Mouse (Mus musculus) ovary, adult 18-20 months (tissue): ENCODE data around the gene Ints2.
"Not testable (repeated sequence)": the region's sequence is repeated elsewhere in the genome, so short reads cannot be mapped to it uniquely, and the experiment has no call there.

Experiments
- DNase-seq: peaks from one replicate; pipeline ENCODE4 v3.0.0; 2022; ENCODE audit warnings: low spot score, mixed read lengths

The Ints2 gene

DNA sequence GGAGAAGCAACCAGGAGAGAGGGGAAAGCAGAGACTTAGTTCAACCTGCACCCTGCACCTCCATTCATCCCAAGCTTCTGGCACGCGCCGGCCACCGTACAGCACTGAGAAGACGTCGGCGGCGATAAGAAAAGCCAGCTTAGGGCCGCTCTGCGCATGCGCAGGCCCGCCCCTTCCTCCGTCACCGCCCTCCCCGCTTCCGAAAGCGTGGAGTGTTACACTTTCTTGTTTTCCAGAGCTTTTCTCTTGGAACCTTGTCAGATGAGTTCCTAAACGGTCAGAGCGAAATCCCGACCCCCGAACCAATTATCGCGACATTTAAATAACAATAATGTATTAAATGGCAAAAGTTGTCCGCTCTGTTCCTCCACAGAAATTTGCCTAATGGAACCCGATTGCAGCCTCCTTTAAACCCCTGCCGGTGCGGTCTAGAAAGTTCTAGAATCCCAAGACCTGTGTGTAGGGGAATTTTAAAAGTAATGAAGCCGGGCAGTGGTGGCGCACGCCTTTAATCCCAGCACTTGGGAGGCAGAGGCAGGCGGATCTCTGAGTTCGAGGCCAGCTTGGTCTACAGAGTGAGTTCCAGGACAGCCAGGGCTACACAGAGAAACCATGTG is at the start of gene Ints2:
TSS of gene Ints2 (minus strand) at position 116 of the 617 bp plus-strand sequence.
- peak; percentile 89 for DNase-seq

DNA sequence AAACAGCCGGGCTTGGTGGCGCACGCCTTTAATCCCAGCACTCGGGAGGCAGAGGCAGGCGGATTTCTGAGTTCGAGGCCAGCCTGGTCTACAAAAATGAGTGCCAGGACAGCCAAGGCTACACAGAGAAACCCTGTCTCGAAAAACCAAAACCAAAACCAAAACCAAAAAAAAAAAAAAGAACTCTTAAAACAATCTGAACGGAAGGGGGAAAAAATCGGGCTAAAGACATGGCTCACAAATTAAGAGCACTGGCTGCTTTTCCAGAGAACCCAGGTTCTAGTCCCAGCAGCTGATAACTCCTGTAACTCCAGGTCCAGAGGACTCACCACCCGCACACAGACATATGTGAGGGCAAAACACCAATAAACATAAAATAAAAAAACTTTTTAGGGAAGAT is 34.8 kb upstream of the Ints2 start:
- DNase-seq, result not testable (repeated sequence)

DNA sequence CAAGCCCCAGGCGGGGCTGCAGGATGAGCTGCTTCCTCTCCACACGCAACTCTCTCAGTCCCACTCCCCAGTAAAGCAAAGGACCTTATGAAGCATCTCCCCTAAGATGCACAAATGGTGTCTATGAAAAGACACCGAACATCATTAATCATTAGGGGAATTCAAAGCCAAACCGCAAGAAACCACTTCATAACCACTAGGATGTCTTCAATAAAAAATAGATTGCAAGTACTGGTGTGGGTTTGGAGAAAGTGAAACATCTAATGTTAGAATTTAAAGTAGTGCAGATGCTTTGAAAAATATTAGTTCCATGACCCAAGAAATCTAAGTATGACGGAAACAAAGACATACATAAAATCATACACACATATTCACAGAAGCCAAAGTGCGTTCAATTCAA is 34.3 kb upstream of the Ints2 start:
- no peak for DNase-seq

DNA sequence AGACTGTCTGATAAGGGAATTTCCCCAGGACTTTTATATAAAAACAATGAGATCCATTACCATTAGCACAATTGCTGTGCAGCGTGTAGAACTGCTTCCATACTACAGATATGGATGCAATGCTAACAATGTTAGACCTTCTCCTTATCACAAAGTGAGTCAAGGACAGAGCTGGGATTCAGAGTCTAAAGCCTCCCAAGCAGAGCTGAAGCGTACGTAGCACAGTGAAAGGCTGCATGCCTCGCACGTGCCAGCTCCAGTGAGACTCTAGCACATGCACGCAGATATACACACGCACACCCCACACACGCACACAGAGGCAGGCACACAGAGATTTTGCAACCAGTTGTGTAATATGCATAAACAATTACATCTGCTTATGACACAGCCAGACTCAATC is 28.4 kb upstream of the Ints2 start:
- DNase-seq, result peak; percentile 17

DNA sequence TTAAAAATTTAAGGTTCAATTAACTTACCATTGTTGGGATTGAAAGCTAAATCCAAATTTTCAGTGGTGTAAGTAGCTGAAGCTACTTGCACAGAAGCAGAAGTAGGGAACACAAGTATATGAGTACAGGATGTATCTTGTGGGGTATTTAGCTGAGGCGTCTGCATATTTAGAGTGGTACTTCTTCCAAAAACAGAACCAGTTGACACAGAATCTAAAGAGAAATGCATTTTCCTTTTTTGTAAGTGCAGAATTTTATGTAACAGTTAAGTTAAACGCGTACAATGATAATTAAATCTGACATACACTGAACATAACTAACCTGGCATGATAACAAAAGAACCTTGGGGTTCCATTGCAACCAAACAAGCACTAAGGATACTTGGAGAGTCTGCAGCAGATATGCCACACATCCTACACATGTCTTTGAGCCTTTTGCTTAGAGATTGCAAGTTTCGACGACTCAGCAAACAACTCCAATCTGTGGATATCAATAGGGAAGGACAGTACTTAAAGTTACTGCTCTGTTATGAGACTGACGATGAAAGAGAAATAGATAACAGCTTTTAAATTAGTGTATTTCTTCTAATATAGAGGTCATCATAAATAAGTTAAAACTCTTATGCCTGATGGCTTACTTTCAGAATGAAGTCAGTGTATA is 21.2 kb upstream of the Ints2 start:
- DNase-seq, result no peak

DNA sequence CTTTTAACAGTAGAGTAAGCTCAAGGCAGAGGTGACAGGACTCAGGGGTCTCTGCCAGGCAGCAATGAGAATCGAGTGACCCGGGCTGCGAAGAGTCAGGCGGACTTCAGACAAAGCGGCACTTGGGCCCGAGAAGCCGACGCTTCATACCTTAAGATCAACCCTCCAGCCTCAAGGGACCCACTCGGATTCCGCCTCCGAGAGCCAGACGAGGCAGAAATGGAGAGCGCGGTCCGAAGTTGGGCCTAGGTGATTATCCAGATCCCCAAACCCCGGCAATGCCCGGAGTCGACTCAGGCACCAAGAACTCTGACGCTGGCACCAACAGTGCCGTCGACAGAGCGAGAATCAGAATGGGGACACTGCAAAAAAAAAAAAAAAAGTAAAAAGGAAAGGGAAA is 321 bp downstream of the Ints2 start:
- DNase-seq, result no peak

DNA sequence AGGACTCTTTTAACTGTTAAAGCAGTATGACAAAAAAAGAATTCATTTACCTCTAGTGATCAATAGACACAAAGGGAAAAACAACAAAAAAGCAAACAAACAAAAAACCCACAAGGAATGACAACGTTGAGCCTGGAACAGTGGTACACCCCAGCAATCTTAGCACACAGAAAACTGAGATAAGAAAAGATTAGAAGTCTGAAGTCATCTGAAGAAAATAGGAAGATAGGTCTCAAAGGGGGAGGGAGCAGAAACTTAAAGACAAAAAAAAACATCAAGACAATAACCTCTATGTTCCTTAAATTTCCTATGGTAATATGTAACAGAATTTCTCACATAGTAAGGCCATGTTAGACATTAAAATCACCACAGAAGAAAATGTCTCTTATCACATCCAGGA is 4.0 kb downstream of the Ints2 start:
- no peak for DNase-seq

DNA sequence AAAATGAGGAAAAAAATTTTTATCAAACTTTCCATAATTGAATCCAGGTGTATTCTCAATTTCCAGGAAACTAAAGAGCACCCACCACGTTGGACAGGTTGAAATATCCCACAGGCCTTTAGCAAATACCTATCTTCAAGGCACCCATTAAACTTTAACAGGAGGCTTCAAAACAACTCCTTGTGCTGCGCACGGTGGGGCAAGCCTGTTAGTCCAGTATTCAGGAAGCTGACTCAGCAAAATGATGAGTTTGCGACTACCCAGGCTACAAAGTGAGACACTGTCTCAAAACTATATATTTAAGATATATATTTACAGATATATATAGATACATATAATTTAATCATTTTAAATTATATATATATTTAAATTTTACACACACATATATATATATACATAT is 24.9 kb downstream of the Ints2 start:
- no peak for DNase-seq

DNA sequence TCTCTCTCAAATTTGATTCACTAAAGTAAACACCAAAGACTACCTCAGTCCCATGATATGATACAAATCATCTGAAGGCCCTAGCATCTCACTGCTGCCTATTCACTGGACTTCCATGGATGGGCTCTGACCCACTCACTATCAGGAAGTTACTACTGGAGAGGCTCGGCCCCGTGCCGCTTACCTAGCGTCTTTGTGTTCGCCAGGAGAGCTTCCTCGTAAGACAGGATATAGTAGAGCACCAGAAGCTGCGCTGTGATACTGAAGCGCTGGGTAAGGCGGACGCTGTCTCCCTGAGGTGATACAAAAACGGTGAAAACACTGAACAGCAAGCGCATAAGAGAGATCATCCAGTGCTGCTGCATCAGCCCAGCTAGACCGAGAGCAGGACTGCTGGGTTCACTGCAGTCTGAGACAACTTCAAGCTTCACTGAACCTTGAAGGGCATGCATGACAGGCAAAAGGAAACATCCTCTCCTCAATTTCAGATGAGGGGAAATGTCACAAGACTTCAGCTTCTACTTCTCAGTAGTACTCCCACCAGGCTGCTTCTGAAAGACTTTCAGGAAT is 25.5 kb downstream of the Ints2 start:
- DNase-seq, result no peak

DNA sequence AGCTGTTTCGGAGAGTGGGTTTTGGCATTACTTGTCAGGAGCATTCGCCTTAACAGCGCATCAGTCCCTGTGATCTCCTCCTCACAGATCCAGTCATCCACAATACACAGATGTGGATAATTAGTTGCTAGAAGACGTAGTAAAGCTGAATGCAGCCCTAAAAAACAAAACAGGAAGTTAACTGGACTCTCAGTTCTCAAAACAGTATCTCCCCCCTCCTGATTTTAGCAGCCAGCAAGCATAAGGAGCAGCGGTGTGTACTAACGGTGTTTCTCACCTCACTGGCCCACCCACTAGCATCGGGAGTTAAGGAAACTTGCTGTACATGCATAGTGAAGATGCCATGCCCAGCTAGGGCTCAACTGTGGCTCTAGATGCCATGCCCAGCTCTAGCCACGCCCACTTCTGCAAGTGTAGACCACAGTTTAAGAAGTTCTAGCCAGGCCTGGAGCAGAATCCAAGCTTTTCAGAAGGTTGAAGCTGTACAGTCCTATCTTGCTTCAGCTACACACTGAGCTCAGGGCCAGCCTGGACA is 30.7 kb downstream of the Ints2 start:
- DNase-seq, result no peak

DNA sequence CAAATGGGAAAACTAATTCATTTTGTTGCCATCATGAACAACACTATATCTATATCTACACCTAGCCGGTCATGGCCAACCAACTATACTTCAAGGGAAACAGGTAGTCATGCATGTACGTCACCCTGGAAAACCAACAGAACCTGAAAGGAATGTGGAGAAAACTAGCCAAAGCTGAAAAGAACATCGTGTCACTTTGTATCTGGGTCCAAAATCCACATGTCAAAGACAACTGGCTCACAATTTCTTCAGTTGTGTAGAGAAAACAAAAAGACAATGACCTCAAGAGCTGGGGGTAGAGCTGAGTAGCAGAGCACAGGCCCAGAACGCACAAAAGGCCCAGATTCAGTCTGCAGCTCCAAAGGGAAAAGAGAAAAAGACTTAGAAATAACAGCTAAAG is 31.6 kb downstream of the Ints2 start:
- DNase-seq, result no peak

DNA sequence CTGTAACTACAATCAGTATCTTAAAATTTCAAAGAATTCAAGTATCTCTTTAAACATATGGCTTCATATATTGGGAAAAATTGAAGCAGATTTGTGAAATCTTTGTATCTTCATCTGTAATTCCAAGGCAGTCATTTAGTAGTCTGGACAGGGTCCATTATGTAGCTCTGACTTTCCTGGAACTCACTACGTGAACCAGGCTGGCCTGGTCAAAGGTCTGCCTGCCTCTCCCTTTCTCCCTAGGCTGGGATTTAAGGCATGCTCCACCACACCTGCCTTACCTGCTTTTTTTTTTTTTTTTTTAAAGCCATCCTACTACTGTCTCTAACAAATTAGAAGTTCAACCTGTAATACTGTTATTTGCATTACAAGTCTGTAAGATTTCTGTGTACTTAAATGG is 45.6 kb downstream of the Ints2 start:
- no peak for DNase-seq

DNA sequence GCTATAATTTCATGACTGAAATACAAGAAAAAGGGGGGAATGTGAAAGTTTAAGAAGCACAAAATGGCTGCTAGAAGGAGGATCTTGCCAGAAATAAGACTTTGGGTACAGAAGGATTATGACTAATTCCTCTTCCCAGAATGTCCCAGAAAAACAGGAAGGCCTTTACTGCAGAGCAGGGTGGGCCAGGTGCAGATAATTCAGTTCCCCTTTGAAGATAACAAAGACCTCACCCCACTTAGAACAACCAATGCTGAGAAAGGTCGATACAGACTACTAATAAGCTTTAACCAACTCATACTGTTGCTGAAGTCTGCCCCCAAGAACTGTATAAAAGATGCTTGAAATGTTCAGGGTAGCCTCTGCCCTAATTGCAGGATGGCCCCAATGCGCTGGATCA is 48.3 kb downstream of the Ints2 start:
- no peak for DNase-seq

DNA sequence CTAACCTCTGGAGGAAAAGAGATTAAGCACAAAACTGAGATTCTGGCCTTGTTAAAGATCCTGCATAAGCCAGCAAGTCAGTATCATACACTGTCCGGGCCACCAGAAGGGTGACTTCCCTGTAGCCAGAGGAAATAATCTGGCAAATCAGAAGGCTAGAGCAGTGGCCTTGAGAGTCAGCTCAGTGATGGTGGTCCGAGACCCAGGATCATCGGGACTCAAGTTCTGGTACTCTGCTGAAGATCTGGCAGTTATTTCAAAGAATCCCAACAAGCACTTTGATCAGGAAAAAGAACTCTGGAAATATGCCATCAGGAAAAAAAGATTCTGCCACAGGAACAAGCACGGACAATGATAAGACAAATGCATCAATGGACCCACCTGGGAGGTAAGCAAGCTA is 51.5 kb downstream of the Ints2 start:
- no peak for DNase-seq

DNA sequence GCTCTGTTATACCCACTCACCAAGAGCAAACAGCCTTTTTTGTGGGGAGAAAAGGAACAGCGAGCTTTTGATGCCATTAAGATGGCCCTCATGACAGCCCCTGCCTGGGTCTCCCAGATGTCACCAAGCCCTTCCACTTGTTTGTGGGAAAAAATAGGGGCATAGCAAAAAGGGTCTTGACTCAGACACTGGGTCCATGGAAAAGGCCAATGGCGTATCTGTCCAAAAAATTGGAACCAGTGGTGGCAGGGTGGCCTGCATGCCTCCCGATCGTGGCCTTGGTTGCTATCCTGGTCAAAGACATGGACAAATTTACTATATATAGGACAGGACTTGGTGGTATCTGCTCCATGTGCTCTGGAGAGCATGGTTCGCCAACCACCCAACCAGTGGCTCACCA is 52.3 kb downstream of the Ints2 start:
- no peak for DNase-seq

DNA sequence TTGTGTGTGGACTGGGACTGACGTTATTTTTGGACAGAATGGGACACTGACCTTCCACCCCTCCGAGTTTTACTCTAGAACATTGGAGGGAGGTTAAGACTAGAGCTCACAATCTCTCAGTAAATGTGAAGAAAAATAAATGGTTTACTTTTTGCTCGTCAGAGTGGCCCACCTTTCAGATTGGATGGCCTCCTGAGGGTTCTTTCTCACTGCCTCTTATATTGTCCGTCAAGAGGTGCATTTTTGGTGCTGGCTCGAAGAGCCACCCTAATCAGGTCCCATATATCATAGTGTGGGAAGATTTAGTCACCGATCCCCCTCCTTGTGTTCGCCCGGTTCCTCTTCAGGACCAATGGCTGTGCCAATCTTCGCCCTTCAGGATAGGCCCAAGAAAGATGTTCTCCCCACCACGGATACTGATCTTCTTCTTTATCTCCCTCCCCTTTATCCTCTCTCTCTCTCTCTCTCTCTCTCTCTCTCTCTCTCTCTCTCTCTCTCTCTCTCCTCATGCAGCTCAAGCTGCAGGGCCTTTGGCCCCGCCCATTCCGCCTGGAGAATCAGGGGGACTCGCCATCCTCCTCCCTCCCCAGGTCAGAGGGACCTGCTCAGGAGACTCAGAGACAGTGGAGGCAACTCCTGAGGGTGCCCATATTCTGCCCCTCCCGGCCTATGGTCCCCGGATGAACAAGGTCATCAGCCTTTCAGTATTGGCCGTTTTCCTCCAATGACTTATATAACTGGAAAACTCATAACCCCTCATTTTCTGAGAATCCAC is 55.3 kb downstream of the Ints2 start:
- DNase-seq, result no peak

DNA sequence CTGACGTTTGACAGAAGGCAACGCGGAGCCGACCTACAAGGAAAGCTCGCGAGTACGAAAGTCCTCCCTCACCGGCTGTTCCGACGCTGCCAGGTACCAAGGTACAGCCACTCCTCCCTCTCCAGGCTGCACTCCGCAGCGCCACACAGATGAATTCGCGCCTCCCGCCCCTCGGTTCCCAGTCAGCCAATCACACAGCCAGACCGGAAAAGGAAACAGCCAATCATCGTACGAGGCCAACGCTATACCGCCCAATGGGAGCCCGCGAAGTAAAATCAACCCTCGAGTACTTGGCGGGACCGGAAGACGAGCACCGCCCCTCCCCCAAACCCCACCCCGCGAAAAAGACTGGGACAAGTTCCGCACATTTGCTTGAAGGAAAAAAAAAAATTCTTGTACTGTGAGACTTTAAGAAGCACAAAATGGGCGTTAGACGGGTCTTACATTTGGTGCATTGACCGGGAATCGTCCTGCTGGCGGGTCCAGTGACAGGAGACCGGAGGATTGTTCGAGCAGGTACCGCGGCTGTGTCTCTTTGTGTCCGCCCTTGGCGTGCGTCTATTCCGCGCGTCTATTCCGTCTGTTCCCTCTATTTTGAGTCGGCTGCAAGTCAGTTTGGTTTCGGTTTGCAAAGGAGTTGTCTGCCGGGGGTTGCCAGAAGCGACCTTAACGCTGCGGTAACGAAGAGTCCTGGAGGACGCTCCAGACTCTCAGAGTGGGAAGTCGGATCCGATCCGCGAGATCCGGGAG is 56.2 kb downstream of the Ints2 start, which contains the start of gene Brip1:
TSS of gene Brip1 (minus strand) at position 157 of the 750 bp plus-strand sequence.
- peak; percentile 85 for DNase-seq

DNA sequence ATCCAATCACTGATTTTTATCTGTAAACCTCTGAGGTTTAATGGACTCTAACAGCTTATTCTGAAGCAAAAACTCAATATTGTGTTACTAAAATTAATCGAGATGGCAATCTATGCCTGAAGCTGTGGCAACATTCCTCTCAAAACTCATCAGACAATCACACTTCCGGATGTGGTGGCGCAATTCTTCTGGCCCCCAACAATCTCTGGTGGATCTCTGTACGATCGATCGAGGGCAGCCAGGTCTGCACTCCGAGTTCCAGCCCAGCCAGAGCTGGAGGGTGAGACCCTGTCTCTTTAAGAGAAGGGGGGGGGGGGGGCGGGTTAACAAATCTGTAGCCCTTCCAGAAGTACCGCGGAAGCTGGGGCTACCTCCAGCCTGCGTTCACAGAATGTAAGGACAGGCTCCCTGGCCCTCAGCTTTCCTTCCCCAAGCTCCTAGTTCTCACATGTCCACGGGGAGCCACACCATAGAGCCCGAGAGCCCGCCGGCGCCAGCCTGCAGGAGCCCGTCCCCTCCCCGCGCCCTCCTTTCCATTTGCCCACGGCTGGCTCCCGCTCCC is 56.8 kb downstream of the Ints2 start:
- DNase-seq, result no peak

DNA sequence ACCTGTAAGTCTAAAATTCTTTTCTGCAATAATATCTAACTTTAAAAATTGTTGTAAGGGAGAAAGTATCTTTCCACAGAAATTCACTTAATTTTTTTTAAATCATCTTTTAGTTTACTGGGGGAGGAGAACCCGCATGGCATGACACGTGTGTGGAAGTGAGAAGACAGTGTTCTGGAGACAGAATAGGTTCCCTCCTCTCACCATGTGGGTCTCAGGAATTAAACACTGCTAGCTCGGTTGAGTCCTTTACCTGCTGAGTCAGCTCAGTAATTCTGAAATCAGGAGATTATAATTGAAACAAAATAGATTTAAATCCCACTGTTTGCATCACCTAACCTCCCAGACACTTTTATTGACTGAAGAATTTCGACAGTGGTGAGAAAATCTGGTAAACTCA is 57.6 kb downstream of the Ints2 start:
- no peak for DNase-seq

DNA sequence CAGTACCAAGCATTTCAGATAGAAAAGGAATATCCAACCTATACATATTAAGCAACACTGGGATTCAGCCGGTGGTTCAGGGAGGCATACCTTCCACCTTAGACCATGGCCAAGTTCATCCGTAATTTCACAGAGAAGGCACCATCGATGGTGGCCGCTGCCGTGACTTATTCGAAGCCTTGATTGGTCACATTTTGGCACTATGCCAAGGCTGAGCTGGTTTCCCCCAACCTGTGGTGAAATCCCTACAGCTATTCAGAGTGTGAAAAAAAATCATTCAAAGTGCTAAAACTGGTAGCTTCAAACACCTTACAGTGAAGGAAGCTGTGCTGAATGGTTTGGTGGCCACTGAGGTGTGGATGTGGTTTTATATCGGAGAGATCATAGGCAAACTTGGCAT is 72.2 kb downstream of the Ints2 start:
- not testable (repeated sequence) for DNase-seq

DNA sequence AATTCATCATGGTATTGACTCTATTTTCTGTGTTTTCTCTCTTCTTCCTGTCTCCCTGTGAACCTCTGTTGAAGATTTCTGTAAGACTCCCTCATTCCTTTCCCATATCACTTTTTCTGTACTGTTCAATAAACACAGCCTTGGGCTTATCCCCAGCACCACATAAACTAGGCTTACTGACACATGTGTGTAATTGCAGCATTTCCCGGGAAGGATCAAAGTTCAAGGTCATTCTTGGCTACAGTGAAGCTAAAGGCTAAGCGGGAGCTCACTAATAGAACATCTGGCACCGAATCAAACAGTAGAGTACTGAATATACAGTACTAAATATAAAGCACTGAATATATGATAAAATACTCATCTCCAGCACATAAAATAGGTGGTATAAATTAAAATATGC is 81.5 kb downstream of the Ints2 start:
- DNase-seq, result no peak

DNA sequence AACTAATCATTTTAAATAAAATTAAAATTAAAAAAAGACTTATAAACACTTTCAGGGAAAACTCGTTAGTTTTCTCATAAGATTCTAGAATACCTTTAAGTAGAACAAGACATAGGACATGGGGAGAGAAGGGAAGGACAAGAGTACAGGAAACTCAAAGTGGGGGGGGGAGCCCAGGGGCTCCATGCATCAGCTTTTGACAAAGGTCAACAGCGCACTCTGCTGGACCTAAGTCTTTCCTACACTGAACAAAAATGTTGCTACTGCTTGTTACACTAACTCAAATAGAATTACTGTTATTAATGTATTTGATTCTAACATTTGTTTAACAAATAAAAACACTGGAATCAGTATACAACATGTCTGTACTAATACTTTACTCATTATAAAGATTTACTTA is 83.2 kb downstream of the Ints2 start:
- peak; percentile 6 for DNase-seq
